Comparison of ENCODE assay signal across 17 mouse cellular contexts in genomic region chr3:69233552-69234189, GRCm38 (mm10). TPM values are rescaled to one million over a fixed set of nuclear protein-coding genes. Genes with fewer than 3 reads are reported as not detected.
DNase-seq lines count a peak whose midpoint lies in the region; ATAC-seq and TF ChIP-seq lines count a peak whose summit lies in the region.
"Not testable (repeated sequence)": the region's sequence is repeated elsewhere in the genome, so short reads cannot be mapped to it uniquely, and the experiment has no call there.
"Had no signal": no experiment of that assay in that cellular context is flagged by ENCODE, and none has a peak within 500 bp of the region (broad histone marks: within the 10 kb centered on the region; RNA-seq: fewer than 3 reads in every experiment).

No protein-coding gene starts in this region.

- not testable (repeated sequence) for H3K4me2 ChIP-seq in embryonic facial prominence, embryonic 13.5 days; lung, embryonic 16.5 days (ENCODE audit: low read depth, low read length); stomach, embryonic 14.5 days (replicated peaks; ENCODE audit: low read depth, low read length); stomach, embryonic 16.5 days (ENCODE audit: low read depth, low read length)

- peaks cover 22% of the 10 kb centered on the region for H3K4me1 ChIP-seq in E14TG2a.4 (replicated peaks; ENCODE audit: low read depth, low read length)
- H3K4me1 ChIP-seq in embryonic facial prominence, embryonic 13.5 days; lung, embryonic 16.5 days (replicated peaks; ENCODE audit: control insufficient read depth, insufficient read depth, low read length); stomach, embryonic 14.5 days (ENCODE audit: control insufficient read depth, insufficient read depth, low read length); stomach, embryonic 16.5 days (ENCODE audit: control insufficient read depth, insufficient read depth, low read length): not testable (repeated sequence)

- not testable (repeated sequence) for TF ChIP-seq CTCF in E14TG2a.4 (conservative IDR thresholded peaks at IDR 0.05; ENCODE audit: low read length)

- H3K27ac ChIP-seq in embryonic facial prominence, embryonic 13.5 days; lung, embryonic 16.5 days (ENCODE audit: low read length); stomach, embryonic 14.5 days (ENCODE audit: low read length): not testable (repeated sequence)
- peak overlapping the region; percentile 81 for H3K27ac ChIP-seq in stomach, embryonic 16.5 days (ENCODE audit: low read length)

- DNase-seq in ZHBTc4 (ENCODE audit: low read depth, low spot score) = peak; percentile 37
- peak; percentile 68 for DNase-seq in heart, adult 11 months

- not testable (repeated sequence) for H3K27me3 ChIP-seq in E14TG2a.4 (ENCODE audit: insufficient read depth, low read length); embryonic facial prominence, embryonic 13.5 days; lung, embryonic 16.5 days (ENCODE audit: control insufficient read depth, insufficient read depth, low read depth, low read length); stomach, embryonic 14.5 days (ENCODE audit: control insufficient read depth, insufficient read depth, low read length); stomach, embryonic 16.5 days (ENCODE audit: control insufficient read depth, insufficient read depth, low read length)

- H3K9ac ChIP-seq in embryonic facial prominence, embryonic 13.5 days; lung, embryonic 16.5 days (ENCODE audit: low read length); stomach, embryonic 14.5 days (replicated peaks; ENCODE audit: low read depth, low read length); stomach, embryonic 16.5 days (ENCODE audit: low read length): not testable (repeated sequence)

- ATAC-seq in embryonic facial prominence, embryonic 13.5 days (ENCODE audit: insufficient number of reproducible peaks, insufficient read depth, low FRiP score, low TSS enrichment, low read depth) = peak; percentile 26; the same call in 1 of the 2 replicates
- peak; percentile 85 for ATAC-seq in lung, embryonic 16.5 days (ENCODE audit: low read depth)
- peak; percentile 67 for ATAC-seq in stomach, embryonic 14.5 days (ENCODE audit: insufficient number of reproducible peaks, insufficient read depth, low FRiP score, low read depth)
- not testable (repeated sequence) for ATAC-seq in stomach, embryonic 16.5 days (ENCODE audit: insufficient read depth, low FRiP score)

- peak overlapping the region; percentile 26; the same call in 1 of the 2 replicates for H3K4me3 ChIP-seq in E14TG2a.4 (replicated peaks; ENCODE audit: low read length)
- H3K4me3 ChIP-seq in embryonic facial prominence, embryonic 13.5 days; lung, embryonic 16.5 days (ENCODE audit: low read length); stomach, embryonic 14.5 days (ENCODE audit: low read depth, low read length); stomach, embryonic 16.5 days (replicated peaks; ENCODE audit: low read length): not testable (repeated sequence)

- not testable (repeated sequence) for H3K9me3 ChIP-seq in E14TG2a.4 (ENCODE audit: low read length); embryonic facial prominence, embryonic 13.5 days; lung, embryonic 16.5 days (ENCODE audit: control insufficient read depth, low read length); stomach, embryonic 14.5 days (ENCODE audit: control insufficient read depth, low read depth, low read length); stomach, embryonic 16.5 days (replicated peaks; ENCODE audit: control insufficient read depth, low read length)

- H3K36me3 ChIP-seq in E14TG2a.4 (ENCODE audit: insufficient read depth, low read length); embryonic facial prominence, embryonic 13.5 days; lung, embryonic 16.5 days (ENCODE audit: control insufficient read depth, insufficient read depth, low read length); stomach, embryonic 14.5 days (ENCODE audit: control insufficient read depth, insufficient read depth, low read length); stomach, embryonic 16.5 days (ENCODE audit: control insufficient read depth, insufficient read depth, low read length): not testable (repeated sequence)

- 85% methylated on average over 10 of the region's 10 CpGs for WGBS in embryonic facial prominence, embryonic 13.5 days
- 65% methylated on average over 10 of the region's 10 CpGs for WGBS in lung, embryonic 16.5 days
- WGBS in stomach, embryonic 14.5 days = 74% methylated on average over 10 of the region's 10 CpGs
- 73% methylated on average over 10 of the region's 10 CpGs for WGBS in stomach, embryonic 16.5 days

RNA-seq across cellular contexts. Expression of gene Arl14, which starts 11.5 kb away (rescaled TPM):
- not detected in 2 replicates for polyA plus RNA-seq in embryonic facial prominence, embryonic 13.5 days (2015; fragmentation: Nextera tagmentation; extraction: Ambion mirVana)
- 1.1 TPM in 2 replicates for polyA plus RNA-seq in lung, embryonic 16.5 days (2015; fragmentation: Nextera tagmentation; extraction: Ambion mirVana)
- 11.7 and 12.2 TPM in 2 replicates for polyA plus RNA-seq in stomach, embryonic 14.5 days (2014; fragmentation: Nextera tagmentation; extraction: Ambion mirVana)
- 19.0 and 20.5 TPM in 2 replicates for polyA plus RNA-seq in stomach, embryonic 16.5 days (2015; fragmentation: Nextera tagmentation; extraction: Ambion mirVana)
- polyA plus RNA-seq: adrenal gland, adult 2 months; brain, embryonic 14.5 days; C2C12; embryonic facial prominence, embryonic 11.5 days; forebrain, embryonic 11.5 days; forebrain, embryonic 13.5 days; forebrain, embryonic 15.5 days; forebrain, postnatal 0 days; G1E; Patski had no signal
